Mouse (Mus musculus) megakaryocyte, adult 5-6 weeks (primary cell): ENCODE data around the gene Homer1. TPM values are rescaled to one million over a fixed set of nuclear protein-coding genes. Genes with fewer than 3 reads are reported as not detected.

ENCODE experiments used
- ATAC-seq: 2 replicates; pipeline ENCODE4 v1.8.0; 2016; ENCODE audit warnings: mild to moderate bottlenecking, inconsistent platforms; ENCODE audit not compliant: poor library complexity, severe bottlenecking
- total RNA-seq, 2 experiments: library from RNA; stranded (forward) in 1 of 2; stranded (reverse) in 1 of 2; fragments of 153-499, 151-499 nt in 1 of 2; fragments of 221-1000, 200-1000 nt in 1 of 2; gene quantifications; 2 replicates each; pipeline versions ENCODE4 v1.2.3 to v1.2.4; 2015 to 2017

Gene Homer1
- total RNA-seq (2015) = 17.8 and 18.8 TPM in 2 replicates
- 20.5 and 26.8 TPM in 2 replicates for total RNA-seq (2017)

GRCm38 (mm10) chr13:93299316-93299715 lies at the start of gene Homer1:
Gene Homer1, plus strand, starts transcription at chr13:93299635.
- ATAC-seq = no peak

DNA sequence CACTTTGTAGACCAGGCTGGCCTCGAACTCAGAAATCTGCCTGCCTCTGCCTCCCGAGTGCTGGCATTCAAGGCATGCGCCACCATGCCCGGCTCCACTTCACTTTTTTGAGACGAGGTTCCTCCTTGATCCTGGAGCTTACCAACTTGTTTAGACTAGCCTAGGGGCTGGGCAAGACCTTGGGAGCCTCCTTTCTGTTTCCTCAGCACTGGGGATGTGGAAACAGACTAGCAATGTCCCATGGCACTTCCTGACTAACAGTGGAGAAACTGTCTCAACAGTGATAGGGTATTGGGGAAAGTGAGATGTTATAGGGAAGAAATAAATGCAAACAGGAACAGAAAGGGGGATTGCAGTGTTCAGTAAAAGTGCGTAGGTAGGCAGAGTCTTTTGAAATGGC lies 47.7 kb upstream of the Homer1 start:
- ATAC-seq = peak; percentile 79

DNA sequence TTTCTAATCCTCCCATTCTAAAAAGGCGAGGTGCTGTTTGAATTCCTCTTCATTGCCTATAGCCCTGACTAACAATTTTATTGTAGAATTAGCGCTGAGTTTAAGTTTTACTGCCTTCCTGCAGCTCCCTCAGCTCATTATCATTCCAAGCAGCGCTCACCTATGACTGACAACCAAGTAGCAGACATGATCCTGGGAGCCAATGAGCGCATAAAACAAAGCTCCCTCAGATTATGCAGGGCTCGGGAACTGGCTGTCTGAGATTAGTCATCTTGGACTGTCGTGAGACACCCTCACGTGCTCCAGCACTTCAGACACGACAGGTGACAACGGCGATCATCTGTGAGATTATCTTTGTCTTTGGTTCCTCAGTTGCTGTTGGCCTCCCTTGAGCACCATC lies 47.3 kb upstream of the Homer1 start:
- ATAC-seq = no peak

DNA sequence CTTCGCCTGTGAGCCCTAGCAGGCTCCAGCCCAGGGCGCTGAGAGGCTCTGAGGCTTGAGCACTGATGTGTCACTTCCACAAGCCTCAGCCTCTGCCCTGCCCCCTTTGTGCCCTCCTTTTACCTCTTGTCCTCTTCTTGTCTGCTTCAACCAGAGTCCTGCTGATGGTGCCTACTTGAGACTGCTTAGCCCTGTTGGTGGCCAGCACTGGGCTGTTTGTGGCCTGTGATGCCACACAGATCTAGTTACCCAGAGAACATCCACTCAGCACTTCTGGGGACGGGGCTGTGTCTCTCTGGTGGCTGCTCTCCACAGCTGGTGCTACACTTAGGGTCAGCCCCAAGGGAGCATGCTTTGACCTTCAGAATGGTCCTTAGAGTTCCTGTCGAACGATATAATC lies 46.5 kb upstream of the Homer1 start:
- ATAC-seq = no peak

DNA sequence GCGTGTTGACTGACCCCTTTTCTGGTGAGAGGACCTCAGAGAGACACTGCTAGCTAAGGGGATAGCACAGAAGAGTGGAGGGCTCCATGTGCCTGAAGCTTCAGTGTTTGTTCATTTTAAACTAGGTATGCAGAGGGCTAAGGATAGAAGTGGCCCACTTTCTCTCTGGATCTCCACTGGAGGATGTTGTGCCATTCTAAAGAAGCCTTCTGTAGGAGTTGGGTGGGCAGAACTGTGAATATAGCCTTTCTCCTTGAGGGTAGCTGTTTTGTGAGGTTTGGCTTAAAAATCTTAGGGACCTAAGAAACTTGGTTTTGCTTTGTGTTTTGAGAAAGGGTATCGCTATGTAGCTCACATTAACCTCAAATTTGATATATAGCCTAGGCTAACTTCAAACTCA lies 32.3 kb upstream of the Homer1 start:
- no peak for ATAC-seq

GRCm38 (mm10) chr13:93300581-93300980 lies 1.1 kb downstream of the Homer1 start:
- peak; percentile 17; the same call in 1 of the 2 replicates for ATAC-seq

DNA sequence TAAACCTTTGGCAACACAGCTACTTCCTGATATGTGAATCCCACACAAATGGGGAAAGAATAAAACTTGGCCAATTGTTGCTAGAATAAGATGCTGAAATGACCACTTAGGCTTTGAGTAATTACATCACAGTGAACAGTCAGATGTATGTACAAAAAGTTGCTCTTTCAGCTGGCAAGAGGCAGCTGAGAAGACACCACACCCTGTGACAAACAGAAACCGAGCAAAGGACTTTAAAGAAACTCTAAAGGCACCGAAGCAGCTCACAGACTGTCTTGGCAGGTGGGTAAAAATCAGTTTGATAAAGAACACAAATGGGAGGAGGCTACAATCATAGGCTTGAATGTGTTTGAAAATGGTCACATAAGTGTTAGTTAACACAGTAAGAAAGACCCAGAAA lies 1.6 kb downstream of the Homer1 start:
- ATAC-seq = peak; percentile 20

GRCm38 (mm10) chr13:93302846-93303562 lies 3.6 kb downstream of the Homer1 start:
- ATAC-seq = no peak

DNA sequence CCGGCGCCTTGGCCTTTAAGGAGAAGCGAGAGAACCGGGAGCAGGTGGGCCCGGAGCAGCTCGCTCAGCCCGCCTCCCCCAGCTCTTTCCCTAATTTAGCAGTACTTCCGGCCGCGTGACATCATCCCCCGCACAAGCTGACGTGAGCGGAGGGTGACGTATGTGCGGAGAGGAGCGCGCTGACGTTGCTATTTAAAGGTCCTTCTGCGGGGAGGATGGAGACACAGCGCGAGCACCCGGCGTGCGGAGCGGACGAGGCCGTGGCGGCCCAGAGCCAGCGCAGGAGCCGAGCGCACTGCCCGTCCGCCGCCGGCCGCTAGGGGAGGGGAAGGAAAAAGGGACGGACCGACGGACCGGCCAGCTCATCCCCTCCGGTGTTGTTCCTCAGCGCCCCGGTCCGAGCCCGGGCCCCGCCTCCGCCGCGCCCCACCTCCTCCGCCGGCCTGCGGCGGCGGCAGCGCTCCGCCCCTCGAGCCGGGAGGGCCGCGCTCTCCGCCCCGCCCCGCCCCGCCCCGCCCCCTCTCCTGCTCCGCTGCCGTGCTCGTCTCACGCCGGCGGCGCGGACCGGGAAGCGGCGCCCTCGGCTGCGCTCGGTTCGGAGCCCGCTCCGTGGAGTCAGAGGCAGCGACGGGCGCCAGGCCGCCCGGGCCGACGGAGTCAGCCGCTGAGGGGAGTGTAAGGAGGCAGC lies 4.3 kb downstream of the Homer1 start:
- ATAC-seq = peak; percentile 83

- no peak for ATAC-seq
These were observed 5.0 kb downstream of the Homer1 start for GRCm38 (mm10) chr13:93304251-93305001.

- ATAC-seq = no peak
These were observed 5.7 kb downstream of the Homer1 start for GRCm38 (mm10) chr13:93305149-93305548.

- no peak for ATAC-seq
These were observed 6.2 kb downstream of the Homer1 start for GRCm38 (mm10) chr13:93305636-93306035.

- ATAC-seq = no peak
These were observed 7.1 kb downstream of the Homer1 start for GRCm38 (mm10) chr13:93306545-93306944.

GRCm38 (mm10) chr13:93307700-93308099 lies 8.3 kb downstream of the Homer1 start:
- no peak for ATAC-seq

GRCm38 (mm10) chr13:93309295-93309694 lies 9.9 kb downstream of the Homer1 start:
- ATAC-seq = no peak

- ATAC-seq = no peak
These were observed 13.1 kb downstream of the Homer1 start for GRCm38 (mm10) chr13:93312518-93312917.

DNA sequence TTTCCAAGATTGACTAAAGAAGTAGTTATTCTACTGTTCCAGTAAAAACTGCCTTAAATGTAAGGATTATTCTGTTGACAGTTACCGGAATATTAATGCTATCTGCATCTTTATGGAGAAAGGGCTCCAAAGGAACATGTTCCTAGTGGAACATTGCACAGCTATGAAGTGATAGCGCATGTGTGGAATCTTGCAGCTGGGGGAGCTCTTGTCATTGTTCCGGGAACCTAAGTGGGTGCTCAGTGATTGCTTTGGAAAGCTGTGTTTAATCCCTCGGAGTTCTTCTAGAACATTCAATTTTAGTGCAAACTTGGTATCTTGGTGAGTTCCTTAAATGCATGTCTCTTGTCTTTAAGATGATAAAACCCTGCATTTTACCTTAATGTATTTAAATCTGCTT lies 14.9 kb downstream of the Homer1 start:
- ATAC-seq = no peak

DNA sequence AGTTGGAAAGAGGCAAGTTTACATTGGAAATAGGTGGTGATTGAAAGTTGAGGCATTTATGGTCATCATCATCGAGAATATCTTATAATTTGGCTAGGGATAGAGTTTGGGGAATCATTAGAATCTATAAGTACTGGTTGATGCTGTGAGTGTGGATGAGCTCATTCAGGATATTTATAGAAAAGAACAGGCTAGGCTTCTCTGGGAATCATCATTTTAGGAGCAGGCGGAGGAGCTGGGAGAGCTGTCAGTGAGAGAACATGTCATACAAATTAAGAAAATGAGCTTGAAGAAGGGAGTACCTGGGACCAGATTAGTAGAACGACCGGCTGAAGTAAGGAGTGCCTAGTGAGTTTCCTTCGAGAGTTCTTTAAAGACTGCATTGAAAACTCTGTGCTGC lies 20.7 kb downstream of the Homer1 start:
- no peak for ATAC-seq

- ATAC-seq = no peak
These were observed 26.9 kb downstream of the Homer1 start for GRCm38 (mm10) chr13:93326326-93326725.

GRCm38 (mm10) chr13:93331721-93332120 lies 32.3 kb downstream of the Homer1 start:
- ATAC-seq = no peak

DNA sequence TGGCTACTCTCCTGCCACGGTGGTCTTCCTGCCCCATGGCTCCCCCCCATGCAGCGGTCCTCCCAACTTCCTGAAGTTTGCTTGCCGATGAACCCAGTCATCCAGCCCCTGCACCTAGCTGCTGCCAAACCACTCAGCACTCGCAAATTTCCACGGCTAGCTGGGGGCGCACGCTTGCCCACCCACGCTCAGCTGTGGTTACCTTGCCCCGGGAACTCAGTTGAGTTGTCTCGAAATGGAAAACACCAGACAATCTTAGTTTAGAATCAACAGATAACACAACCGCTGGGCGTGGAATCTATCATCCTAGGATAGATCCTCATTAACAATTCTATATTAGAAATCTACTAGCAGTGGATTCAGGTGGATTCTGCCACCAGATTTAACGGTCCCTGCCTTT lies 33.1 kb downstream of the Homer1 start:
- no peak for ATAC-seq

GRCm38 (mm10) chr13:93335337-93335736 lies 35.9 kb downstream of the Homer1 start:
- no peak for ATAC-seq
